Mouse (Mus musculus) thymus, postnatal 25 days (tissue): ENCODE measurements around the gene Pde4d.

Experiments used
- DNase-seq: peaks from one replicate; pipeline ENCODE4 v3.0.0; 2022

The Pde4d gene

GRCm38 (mm10) chr13:109864311-109864710, 1414.6 kb downstream of the Pde4d start:
- DNase-seq = no peak

DNA sequence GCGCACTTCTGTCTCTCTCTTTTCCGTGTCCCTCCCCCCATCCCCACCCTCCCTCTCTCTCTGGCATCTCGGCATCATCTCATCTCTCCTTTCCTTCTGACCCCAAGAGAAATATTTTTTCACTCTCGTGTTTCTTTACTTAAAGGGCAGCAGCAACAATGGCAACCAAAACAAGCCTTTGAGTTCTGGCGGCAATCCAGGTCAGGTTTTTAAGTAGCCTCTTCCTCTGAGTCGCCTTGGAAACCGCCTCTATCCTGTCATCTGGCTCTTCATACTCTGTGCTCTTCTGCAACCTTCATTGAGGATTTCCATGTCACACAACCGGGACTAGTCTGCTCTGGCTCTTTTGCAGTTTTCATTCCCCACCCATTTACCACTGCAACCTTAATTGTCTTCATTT, 1430.6 kb downstream of the Pde4d start:
- no peak for DNase-seq

DNA sequence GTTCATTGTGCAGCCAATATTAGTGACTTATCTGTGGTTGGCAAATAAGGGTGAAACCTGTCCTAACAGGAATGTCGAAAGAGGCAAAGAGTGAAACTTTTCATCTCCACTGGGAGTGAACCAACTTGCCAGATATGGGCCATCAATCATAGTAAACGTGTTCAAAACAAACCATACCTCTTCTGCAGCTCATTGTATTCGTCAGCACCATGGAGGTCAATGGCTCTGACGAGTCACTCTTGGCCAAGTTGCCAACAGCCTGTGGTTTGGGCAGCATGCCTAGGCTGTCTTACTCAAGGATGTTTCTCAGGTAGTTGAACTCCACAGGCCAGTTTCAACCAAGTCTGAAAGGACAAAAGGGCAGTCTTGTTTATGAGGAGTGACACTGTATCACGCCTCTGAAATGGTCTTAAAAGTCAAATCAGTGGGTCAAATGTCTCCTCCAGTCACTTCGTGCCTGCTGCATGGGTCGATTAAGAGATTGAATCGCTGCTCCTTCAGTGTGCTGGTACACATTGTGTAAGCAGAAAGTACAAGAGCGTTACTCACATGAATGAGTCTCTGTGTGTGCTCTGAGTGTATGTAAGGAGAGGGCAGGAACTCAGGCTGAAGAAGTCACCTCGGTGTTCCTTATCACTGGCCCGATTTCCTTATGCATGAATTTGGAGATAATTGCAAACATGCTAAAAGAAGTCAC, 1431.6 kb downstream of the Pde4d start:
- no peak for DNase-seq

- DNase-seq = no peak
Observed at GRCm38 (mm10) chr13:109883636-109884035, 1433.9 kb downstream of the Pde4d start.

DNA sequence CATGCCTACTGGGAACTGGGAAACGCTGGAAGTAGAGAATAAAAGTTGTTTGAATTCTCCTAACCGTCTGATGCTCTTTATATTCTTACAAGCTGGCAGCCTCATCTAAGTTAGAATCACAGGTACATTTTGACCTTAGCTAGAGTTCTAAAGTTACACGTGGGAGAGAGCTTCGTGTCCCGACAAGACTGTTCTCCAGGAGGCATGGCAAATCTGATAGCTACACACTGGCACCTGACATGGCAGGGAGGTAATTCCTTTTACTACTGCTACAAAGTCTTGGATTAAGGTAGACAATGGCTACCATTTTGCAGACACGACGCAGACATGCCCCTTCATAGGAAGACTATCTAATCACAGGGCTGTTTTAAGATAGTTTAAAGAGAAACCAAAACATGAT, 1435.1 kb downstream of the Pde4d start:
- no peak for DNase-seq

- no peak for DNase-seq
Observed at GRCm38 (mm10) chr13:109888293-109888692, 1438.5 kb downstream of the Pde4d start.

DNA sequence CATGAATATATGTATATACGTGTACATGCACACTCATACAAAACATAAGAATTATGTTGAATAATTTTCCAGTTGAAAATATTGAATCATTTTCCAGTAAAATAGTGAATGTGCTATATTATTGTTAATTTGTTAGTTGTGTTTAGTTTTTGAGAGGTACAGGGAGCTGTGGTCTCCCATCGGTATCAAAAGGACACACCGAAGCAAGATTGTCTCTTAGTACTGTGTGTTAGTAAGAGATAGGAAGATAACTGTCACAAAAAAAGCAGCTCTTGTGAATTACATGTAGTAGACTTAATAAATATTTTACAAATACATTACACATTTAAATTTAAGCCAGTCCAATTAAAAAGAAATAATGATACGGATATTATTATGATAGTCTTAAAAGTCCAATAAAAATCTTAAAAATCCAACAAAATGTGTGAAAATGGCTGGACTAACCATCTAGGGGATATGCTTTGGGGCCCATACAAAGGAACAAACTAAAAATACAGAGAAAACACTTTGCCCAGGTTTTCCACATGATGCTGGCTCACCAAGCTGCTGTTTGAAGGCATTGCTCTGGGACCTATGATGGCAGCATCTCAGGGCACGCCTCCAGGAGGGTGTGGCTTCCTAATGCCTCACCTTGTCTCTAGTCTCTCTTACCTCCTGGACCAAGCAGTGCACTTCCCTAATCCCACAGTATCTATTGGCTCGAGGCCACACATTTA, 1441.6 kb downstream of the Pde4d start:
- DNase-seq = no peak

GRCm38 (mm10) chr13:109891910-109892265, 1442.1 kb downstream of the Pde4d start:
- no peak for DNase-seq

DNA sequence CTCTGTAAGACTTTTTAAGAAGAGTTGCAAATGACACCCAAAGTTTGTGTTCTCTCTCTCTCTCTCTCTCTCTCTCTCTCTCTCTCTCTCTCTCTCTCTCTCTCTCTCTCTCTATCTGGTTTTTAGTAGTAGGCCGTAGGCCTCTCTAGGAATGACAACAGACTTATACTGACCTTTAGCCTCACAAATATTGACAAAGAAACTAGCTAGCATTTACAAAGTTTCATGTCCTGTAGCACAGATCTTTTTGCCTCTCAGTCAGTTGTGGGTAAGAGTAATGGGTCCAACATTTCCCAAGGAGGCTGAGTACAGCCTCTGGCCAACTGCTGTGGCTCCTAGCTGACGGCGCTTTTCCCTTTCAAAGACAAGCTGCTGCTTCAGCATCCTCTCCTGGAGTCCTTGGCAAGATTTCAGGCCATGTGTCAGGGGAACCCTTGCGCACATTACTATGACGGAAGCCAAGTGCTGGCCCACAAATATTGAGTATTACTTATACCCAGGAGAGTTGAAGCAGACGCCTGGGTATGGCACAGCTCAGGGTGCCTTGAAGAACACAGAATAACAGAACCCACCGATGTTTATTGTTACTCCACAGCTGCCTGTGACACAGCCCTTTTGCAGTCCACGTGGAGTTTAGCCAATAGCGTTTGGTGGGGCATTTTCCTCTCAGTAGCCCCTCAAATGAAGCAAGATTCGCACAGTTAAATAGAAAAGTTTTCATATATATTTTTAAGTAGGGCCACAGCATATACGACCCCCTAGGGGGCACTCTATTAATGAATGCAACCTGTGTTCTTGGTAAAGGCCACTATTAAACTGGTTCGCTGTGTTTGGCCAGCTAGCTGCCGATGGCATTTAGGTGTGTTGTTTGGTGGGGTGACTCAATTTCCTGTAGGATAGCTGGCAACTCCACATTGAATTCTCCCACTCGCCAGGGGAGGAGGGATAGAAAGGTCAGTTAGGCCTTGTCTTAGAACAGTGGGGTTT, 1450.0 kb downstream of the Pde4d start:
- no peak for DNase-seq

DNA sequence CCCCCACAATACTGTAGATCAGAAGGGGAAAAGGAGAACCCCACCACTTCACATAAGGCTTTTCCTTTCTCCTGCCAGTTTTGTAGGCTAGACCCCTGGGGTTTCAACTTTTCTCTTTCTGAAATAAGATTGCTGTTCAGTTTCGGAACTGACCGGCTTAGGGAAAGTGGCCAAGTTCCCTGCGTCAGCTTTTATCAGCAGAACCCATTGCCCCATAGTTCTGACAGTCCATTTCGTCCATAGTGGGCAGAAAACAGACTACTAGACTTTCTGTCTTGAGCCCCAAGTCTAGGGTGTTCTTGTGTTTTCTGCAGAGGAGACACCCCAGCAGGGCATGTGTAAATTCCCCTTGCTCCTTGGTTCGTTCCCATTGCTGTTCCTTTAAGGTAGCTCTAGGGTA, 1452.1 kb downstream of the Pde4d start:
- no peak for DNase-seq

DNA sequence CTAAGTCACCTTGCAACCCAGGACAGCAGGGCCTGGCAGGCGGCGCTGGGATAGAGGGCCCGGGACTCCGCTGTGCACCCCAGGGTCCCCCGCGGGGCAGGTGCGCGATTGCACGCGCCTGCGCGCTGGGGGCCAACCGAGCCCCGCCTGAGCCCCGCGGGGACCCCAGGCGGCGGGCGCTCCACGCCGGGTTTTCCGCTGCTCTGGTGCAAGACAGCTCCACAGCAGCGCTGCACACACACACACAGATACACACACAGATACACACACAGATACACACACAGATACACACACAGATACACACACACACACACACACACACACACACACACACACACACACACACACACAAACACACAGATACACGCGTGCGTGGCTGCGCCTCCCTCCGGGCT, 1452.7 kb downstream of the Pde4d start:
- DNase-seq = peak; percentile 93

DNA sequence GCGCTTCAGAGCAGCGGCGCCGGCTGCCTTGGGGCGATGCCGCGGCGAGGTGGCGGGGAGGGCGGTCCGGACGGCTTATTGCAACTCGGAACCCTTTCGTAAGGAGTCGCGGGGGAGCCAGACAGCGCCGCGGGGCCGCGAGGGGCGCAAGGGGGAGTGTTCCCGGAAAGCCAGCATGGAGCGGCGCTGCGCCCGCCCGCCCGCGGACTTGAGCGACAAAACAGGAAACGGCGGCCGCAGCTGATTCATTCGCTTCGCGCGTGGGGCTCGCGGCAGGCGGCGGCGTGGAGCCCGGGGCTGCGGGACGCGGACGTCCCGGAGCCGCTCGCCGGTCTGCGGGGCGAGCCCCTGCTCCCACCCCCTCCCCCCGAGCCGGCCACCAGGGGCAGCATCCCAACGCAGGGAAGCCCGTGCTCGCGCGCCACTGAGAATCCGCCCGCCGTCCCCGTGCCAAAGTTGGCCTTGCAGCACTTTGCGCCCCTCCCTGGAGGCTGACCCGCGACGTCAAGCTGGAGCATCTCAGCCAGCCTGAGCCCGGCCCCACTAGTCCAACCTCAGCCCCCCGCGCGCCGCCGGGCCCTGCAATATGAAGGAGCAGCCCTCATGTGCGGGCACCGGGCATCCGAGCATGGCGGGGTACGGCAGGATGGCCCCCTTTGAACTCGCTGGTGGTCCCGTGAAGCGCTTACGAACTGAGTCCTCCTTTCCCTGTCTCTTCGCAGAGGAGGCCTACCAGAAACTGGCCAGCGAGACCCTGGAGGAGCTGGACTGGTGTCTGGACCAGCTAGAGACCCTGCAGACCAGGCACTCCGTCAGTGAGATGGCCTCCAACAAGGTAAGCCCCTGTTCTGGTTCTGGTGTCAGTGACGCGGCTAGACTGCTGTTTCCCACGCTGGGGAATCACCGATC, 1453.4 kb downstream of the Pde4d start:
- DNase-seq = peak; percentile 88

DNA sequence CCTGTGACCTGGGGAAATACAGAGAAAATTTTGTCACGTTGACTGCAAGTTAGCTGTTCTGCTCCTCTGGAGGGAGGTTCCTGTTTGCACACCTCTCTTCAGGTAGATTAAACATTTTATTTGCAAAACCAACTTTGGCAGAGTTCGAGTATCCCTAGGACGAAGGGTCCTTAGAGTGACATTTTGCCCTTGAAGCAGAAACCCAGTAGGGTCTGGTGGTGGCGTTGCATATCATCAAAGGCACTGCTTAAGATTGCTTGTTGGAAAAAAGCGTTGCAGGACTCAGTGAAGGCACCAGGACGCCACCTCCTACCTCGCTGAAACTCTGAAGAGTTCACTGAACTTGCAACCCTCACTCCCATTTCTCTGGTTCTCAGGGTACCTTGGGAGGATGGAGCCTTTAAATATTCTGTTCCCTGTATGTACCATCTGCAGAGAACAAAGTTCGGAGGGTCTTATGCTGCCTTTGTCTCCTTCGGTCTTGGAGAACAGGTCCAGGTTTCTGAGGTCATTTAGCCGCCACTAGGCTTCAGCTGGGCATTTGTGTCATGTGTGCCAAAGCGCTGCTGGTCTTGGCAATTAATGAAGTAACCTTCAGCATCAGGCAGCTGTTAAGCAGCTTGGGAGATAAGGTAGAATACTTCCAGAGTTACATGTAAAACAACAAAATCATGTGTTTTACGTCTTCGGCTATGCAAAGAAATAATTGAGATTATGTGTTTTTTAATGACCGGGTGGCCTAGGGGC, 1454.2 kb downstream of the Pde4d start:
- peak; percentile 62 for DNase-seq

GRCm38 (mm10) chr13:109906342-109906888, 1456.7 kb downstream of the Pde4d start:
- DNase-seq = no peak

- DNase-seq = peak; percentile 97
Observed at GRCm38 (mm10) chr13:109907634-109908033, 1457.9 kb downstream of the Pde4d start.

DNA sequence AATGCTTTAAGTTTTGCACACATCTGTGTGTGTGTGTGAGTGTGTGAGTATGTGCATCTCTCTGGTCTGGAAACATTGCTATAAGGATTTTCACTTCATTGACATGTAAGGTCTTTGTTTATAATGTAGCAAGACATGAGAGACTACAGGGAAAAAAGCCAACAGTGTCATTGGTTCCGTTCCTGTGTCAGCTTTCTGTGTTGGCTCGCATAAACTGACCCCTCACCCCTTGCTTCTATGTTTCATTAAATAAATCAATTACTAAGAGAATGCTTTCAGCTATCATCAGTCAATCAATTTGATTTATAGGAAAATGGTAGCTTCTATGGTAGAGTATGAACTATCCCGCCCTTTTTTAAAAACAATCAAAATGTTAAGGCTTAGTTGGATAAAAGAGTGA, 1458.6 kb downstream of the Pde4d start:
- no peak for DNase-seq

DNA sequence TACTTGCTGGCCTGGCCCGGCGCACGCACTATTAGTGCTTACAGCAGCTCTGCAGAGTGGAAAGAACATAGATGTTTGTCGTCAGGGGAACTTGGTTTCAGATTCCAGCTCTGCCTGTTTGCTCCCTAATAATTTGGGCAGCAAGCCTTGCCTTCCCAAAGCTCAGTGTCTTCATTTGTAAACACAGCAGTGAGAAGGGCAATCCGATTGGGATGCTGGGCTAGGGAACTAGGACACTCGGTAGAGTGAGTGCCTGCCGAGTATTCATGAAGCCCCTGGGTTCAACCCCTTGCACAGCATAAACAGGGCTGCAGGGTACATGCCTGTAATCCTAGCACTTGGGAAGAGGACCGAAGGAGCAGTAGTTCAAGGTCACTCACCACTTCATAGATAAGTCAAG, 1459.4 kb downstream of the Pde4d start:
- DNase-seq = no peak

- no peak for DNase-seq
Observed at GRCm38 (mm10) chr13:109910915-109911314, 1461.2 kb downstream of the Pde4d start.

DNA sequence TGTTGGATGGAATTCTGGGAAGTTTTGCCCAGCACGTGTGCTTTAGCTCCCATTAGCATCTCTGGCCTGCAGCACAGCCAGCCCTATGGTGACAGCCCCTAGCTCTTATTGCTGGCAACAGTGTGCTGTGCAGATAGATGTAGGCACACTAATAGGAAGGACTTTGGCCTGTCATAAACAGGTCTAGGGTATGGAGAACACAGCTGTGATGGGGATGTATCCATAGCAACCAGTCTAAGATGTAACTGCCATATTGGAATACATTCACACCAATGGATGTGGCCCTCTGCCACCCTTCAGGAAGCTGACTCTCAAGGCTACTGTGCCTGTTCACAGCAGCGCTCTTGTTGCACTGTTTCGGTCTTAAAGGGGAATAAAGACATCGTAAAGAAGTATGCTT, 1462.9 kb downstream of the Pde4d start:
- DNase-seq = no peak

DNA sequence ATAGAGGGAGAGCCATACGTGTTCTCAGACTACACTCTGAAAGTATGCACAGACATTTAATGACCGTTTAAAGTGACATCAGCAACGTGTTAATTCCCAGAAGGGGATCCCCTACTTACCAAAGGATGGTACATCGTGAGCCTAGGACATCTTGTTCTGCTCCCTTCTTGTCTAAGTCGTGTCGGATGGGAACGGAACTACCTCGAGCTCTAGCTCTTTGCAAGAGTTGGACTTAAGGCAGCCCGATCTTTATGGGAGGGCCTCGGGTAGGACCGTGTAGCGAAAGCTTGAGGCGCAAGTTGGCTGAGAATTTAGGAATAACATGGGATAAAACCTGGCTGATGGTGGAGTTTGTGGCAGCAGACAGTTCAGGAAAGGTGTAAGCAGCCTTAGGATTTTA, 1464.5 kb downstream of the Pde4d start:
- DNase-seq = no peak

GRCm38 (mm10) chr13:109914846-109915245, 1465.1 kb downstream of the Pde4d start:
- no peak for DNase-seq
